8 mouse cellular contexts compared by ENCODE assay signal in the genomic region with DNA sequence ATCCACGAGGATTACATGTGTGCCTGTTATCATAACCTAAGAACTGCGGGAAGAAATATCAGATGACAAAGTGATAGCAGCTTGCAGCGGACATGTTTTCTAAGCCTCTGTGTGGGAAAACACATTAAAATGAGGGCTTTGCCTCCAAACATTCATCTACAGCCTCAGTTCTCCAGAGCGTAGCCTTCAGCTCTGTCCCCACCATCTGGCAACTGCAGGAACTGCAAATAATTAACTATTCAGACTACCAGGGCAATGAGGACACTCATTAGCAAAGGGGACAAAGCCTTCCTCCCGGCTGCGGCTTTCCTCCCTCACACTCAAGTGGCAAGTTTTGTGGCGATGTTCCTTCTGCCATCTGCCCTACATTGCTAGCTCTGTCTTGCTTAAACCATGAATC. TPM values are rescaled to one million over a fixed set of nuclear protein-coding genes. Genes with fewer than 3 reads are reported as not detected.
DNase-seq lines count a peak whose midpoint lies in the region; ATAC-seq and TF ChIP-seq lines count a peak whose summit lies in the region.

No protein-coding gene starts in this region.

- no peaks in the 10 kb centered on the region for H3K27me3 ChIP-seq in CH12.LX (replicated peaks)
- H3K27me3 ChIP-seq in kidney, embryonic 15.5 days: peaks cover 13% of the 10 kb centered on the region
- no peaks in the 10 kb centered on the region for H3K27me3 ChIP-seq in limb, embryonic 14.5 days (ENCODE audit: control insufficient read depth, insufficient read depth, low read length)
- no peaks in the 10 kb centered on the region for H3K27me3 ChIP-seq in neural tube, embryonic 14.5 days (ENCODE audit: control insufficient read depth, insufficient read depth, low read length)

- peak; percentile 76 for TF ChIP-seq RAD21 in CH12.LX (IDR thresholded peaks at IDR 0.05; ENCODE audit: low read depth, low read length)

- peak overlapping the region; percentile 45; the same call in 1 of the 2 replicates for H3K4me2 ChIP-seq in CH12.LX (ENCODE audit: insufficient read depth, low read depth, poor library complexity, severe bottlenecking)
- 0 out of 2 replicates have a peak overlapping the region, but pooled peaks have one; percentile 31 for H3K4me2 ChIP-seq in kidney, embryonic 15.5 days
- H3K4me2 ChIP-seq in limb, embryonic 14.5 days (replicated peaks; ENCODE audit: low read depth, low read length, severe bottlenecking): no peak overlapping the region
- no peak overlapping the region for H3K4me2 ChIP-seq in neural tube, embryonic 14.5 days (ENCODE audit: low read depth, low read length)

- 7% methylated on average over 7 of the region's 7 CpGs for WGBS in kidney, embryonic 15.5 days
- WGBS in limb, embryonic 14.5 days: 5% methylated on average over 7 of the region's 7 CpGs
- WGBS in neural tube, embryonic 14.5 days: 9% methylated on average over 7 of the region's 7 CpGs

- H3K36me3 ChIP-seq in CH12.LX (replicated peaks in 1 of 2; ENCODE audit: control insufficient read depth in 1 of 2, insufficient read depth in 1 of 2, low read length in 1 of 2): no peaks in the 10 kb centered on the region
- H3K36me3 ChIP-seq in kidney, embryonic 15.5 days: no peaks in the 10 kb centered on the region
- no peaks in the 10 kb centered on the region for H3K36me3 ChIP-seq in limb, embryonic 14.5 days (ENCODE audit: control insufficient read depth, insufficient read depth, low read length)
- no peaks in the 10 kb centered on the region for H3K36me3 ChIP-seq in neural tube, embryonic 14.5 days (ENCODE audit: control insufficient read depth, insufficient read depth, low read length)

- H3K27ac ChIP-seq in CH12.LX (ENCODE audit: insufficient read depth, low read depth): no peak overlapping the region
- no peak overlapping the region for H3K27ac ChIP-seq in gastrocnemius, adult 2 months
- no peak overlapping the region for H3K27ac ChIP-seq in kidney, embryonic 15.5 days
- H3K27ac ChIP-seq in limb, embryonic 14.5 days (replicated peaks; ENCODE audit: low read depth, low read length): no peak overlapping the region
- no peak overlapping the region for H3K27ac ChIP-seq in neural tube, embryonic 14.5 days (ENCODE audit: low read depth, low read length)

- H3K79me2 ChIP-seq in CH12.LX (replicated peaks; ENCODE audit: control insufficient read depth, extremely low read depth, insufficient read depth, poor library complexity, severe bottlenecking): no peaks in the 10 kb centered on the region

- H3K9ac ChIP-seq in CH12.LX (ENCODE audit: insufficient read depth, low read depth): no peak overlapping the region
- no peak overlapping the region for H3K9ac ChIP-seq in kidney, embryonic 15.5 days
- H3K9ac ChIP-seq in limb, embryonic 14.5 days (ENCODE audit: low read depth, low read length, severe bottlenecking): no peak overlapping the region
- no peak overlapping the region for H3K9ac ChIP-seq in neural tube, embryonic 14.5 days (replicated peaks; ENCODE audit: low read depth, low read length)

- no peak for TF ChIP-seq EP300 in CH12.LX (IDR thresholded peaks at IDR 0.05; ENCODE audit: low read length)

- intact Hi-C loops in gastrocnemius, adult 2 months (cut with DNase I): loop anchor here (1.0 kb wide), 1 partner anchor 104 kb away; no protein-coding TSS in a partner anchor

- peak; percentile 74; the same call in 1 of the 2 replicates for ATAC-seq in kidney, embryonic 15.5 days (replicated peaks; ENCODE audit: low FRiP score)
- no peak for ATAC-seq in limb, embryonic 14.5 days (ENCODE audit: low FRiP score, low read depth)
- ATAC-seq in neural tube, embryonic 14.5 days (ENCODE audit: low read depth): peak; percentile 88

- TF ChIP-seq POLR2A in CH12.LX (IDR thresholded peaks at IDR 0.05; ENCODE audit: low read depth, low read length): no peak
- TF ChIP-seq POLR2A in limb, embryonic 14.5 days (IDR thresholded peaks at IDR 0.05; ENCODE audit: borderline replicate concordance, extremely low read depth, insufficient read depth, insufficient read length): no peak

- peak; percentile 74 for DNase-seq in CH12.LX (ENCODE audit: extremely low read depth)
- peak; percentile 11 for DNase-seq in T-cell, adult 2 months (ENCODE audit: low spot score)
- DNase-seq in cerebellum, postnatal 36 days: peak; percentile 27 to 53
- peak; percentile 17 for DNase-seq in gastrocnemius, adult 2 months
- DNase-seq in limb, embryonic 14.5 days (ENCODE audit: low spot score): peak; percentile 52
- DNase-seq in yolk sac, embryonic 10.5 days (ENCODE audit: low spot score): peak; percentile 15

- dilution Hi-C loops in CH12.LX (cut with MboI; ENCODE audit: extremely low pct_ligation_motif_present, extremely low pct_unique_long_range_greater_than_20kb, low sequenced_read_pairs): no loop called here

- no peak overlapping the region for H3K4me3 ChIP-seq in CH12.LX (replicated peaks in 1 of 3; ENCODE audit: low read depth in 2 of 3, low read length in 2 of 3, poor library complexity in 1 of 3)
- no peak overlapping the region for H3K4me3 ChIP-seq in gastrocnemius, adult 2 months
- H3K4me3 ChIP-seq in kidney, embryonic 15.5 days (replicated peaks): no peak overlapping the region
- no peak overlapping the region for H3K4me3 ChIP-seq in limb, embryonic 14.5 days (replicated peaks; ENCODE audit: low read length)
- no peak overlapping the region for H3K4me3 ChIP-seq in neural tube, embryonic 14.5 days (ENCODE audit: low read depth, low read length)

- H3K4me1 ChIP-seq in CH12.LX (ENCODE audit: control insufficient read depth in 1 of 2, insufficient read depth in 2 of 2): peaks cover 0 to 11% of the 10 kb centered on the region in 2 experiments; a peak in 2 of 4 replicates
- no peaks in the 10 kb centered on the region for H3K4me1 ChIP-seq in kidney, embryonic 15.5 days
- no peaks in the 10 kb centered on the region for H3K4me1 ChIP-seq in limb, embryonic 14.5 days (ENCODE audit: control insufficient read depth, insufficient read depth, low read length)
- H3K4me1 ChIP-seq in neural tube, embryonic 14.5 days (ENCODE audit: control insufficient read depth, insufficient read depth, low read length): no peaks in the 10 kb centered on the region

- H3K9me3 ChIP-seq in CH12.LX (replicated peaks; ENCODE audit: low read length): no peaks in the 10 kb centered on the region
- no peaks in the 10 kb centered on the region for H3K9me3 ChIP-seq in kidney, embryonic 15.5 days (replicated peaks)
- no peaks in the 10 kb centered on the region for H3K9me3 ChIP-seq in limb, embryonic 14.5 days (ENCODE audit: control insufficient read depth, low read length)
- H3K9me3 ChIP-seq in neural tube, embryonic 14.5 days (ENCODE audit: control insufficient read depth, low read length): no peaks in the 10 kb centered on the region

- TF ChIP-seq CTCF in CH12.LX (conservative IDR thresholded peaks at IDR 0.05 in 1 of 2, IDR thresholded peaks at IDR 0.05 in 1 of 2; ENCODE audit: low read depth in 2 of 2, low read length in 2 of 2): peak; percentile 51 to 87
- TF ChIP-seq CTCF in gastrocnemius, adult 2 months (IDR thresholded peaks at IDR 0.05): peak; percentile 71

- in situ Hi-C loops in CH12.LX (cut with MboI; ENCODE audit: low pct_ligation_motif_present, low pct_unique_long_range_greater_than_20kb, low sequenced_read_pairs): loop anchor here (5.0 kb wide), 1 partner anchor 107 kb away; no protein-coding TSS in a partner anchor

TF ChIP-seq in CH12.LX, 34 proteins besides CTCF, POLR2A, EP300 and RAD21:
- no peak for TF ChIP-seq ELF1 (IDR thresholded peaks at IDR 0.05; ENCODE audit: low read depth, low read length)
- no peak for TF ChIP-seq ZKSCAN1 (IDR thresholded peaks at IDR 0.05; ENCODE audit: borderline replicate concordance, low read depth, low read length)
- TF ChIP-seq SMC3 (IDR thresholded peaks at IDR 0.05; ENCODE audit: low read depth, low read length): peak; percentile 80
- no peak for TF ChIP-seq JUN (IDR thresholded peaks at IDR 0.05; ENCODE audit: insufficient read depth, low read depth, low read length)
- no peak for TF ChIP-seq TCF12 (IDR thresholded peaks at IDR 0.05; ENCODE audit: low read depth, low read length)
- no peak for TF ChIP-seq UBTF (IDR thresholded peaks at IDR 0.05; ENCODE audit: low read depth, low read length)
- no peak for TF ChIP-seq KAT2A (IDR thresholded peaks at IDR 0.05; ENCODE audit: insufficient replicate concordance, low read length)
- no peak for TF ChIP-seq POLR2AphosphoS2 (IDR thresholded peaks at IDR 0.05; ENCODE audit: low read depth, low read length)
- no peak for TF ChIP-seq E2F4 (IDR thresholded peaks at IDR 0.05; ENCODE audit: insufficient replicate concordance, low read depth, low read length)

RNA-seq across cellular contexts. Expression of a gene that starts 33.9 kb away (rescaled TPM):
- total RNA-seq in CH12.LX (2012; rRNA removed): not detected in 2 replicates
- not detected in 2 replicates for total RNA-seq in CH12.LX (2014; rRNA removed)
- not detected in 2 replicates for polyA plus RNA-seq in CH12.LX (2012; ENCODE audit: insufficient read length, low read depth)
- not detected for total RNA-seq in gastrocnemius, adult 2 months (2021)
- not detected in 2 replicates for polyA plus RNA-seq in kidney, embryonic 15.5 days (2015; fragmentation: Nextera tagmentation; extraction: Ambion mirVana)
- not detected in 2 replicates for polyA plus RNA-seq in limb, embryonic 14.5 days (2012; rRNA removed)
- polyA plus RNA-seq in limb, embryonic 14.5 days (2014; fragmentation: Nextera tagmentation; extraction: Ambion mirVana): not detected in 2 replicates
- not detected in 2 replicates for polyA plus RNA-seq in neural tube, embryonic 14.5 days (2014; fragmentation: Nextera tagmentation; extraction: Ambion mirVana)

Comparison
In these comparisons a context has a peak if more than half of its experiments do, and no peak if none do; other contexts are left out.
1. DNase-seq: peak in every context shown above with its lines; median percentile 74 in CH12.LX; 52 in limb, embryonic 14.5 days; 40 in cerebellum, postnatal 36 days; 17 in gastrocnemius, adult 2 months; 15 in yolk sac, embryonic 10.5 days; 11 in T-cell, adult 2 months.
2. H3K4me2 ChIP-seq: peak in CH12.LX (single experiment) and kidney, embryonic 15.5 days (single experiment); none in limb, embryonic 14.5 days (single experiment) and neural tube, embryonic 14.5 days (single experiment).